35 mouse cellular contexts compared by ENCODE assay signal in genomic region chr15:77127737-77128136, GRCm38 (mm10).
"Had no signal": no experiment of that assay in that cellular context is flagged by ENCODE, and none has a peak within 500 bp of the region (broad histone marks: within the 10 kb centered on the region; RNA-seq: fewer than 3 reads in every experiment).

No protein-coding gene starts in this region.

- H3K4me3 ChIP-seq: heart, embryonic 10.5 days; heart, embryonic 12.5 days; heart, embryonic 13.5 days; heart, embryonic 15.5 days; hindbrain, embryonic 10.5 days; hindbrain, embryonic 12.5 days; hindbrain, embryonic 13.5 days; hindbrain, embryonic 15.5 days; intestine, embryonic 15.5 days; kidney, embryonic 15.5 days; layer of hippocampus, adult 2 months had no signal

- H3K27me3 ChIP-seq: heart, embryonic 12.5 days; heart, embryonic 13.5 days; heart, embryonic 15.5 days; hindbrain, embryonic 12.5 days; hindbrain, embryonic 13.5 days; hindbrain, embryonic 15.5 days; intestine, embryonic 15.5 days; kidney, embryonic 15.5 days had no signal

- H3K9me3 ChIP-seq: heart, embryonic 10.5 days; heart, embryonic 12.5 days; heart, embryonic 13.5 days; heart, embryonic 15.5 days; hindbrain, embryonic 10.5 days; hindbrain, embryonic 12.5 days; hindbrain, embryonic 13.5 days; hindbrain, embryonic 15.5 days; intestine, embryonic 15.5 days; kidney, embryonic 15.5 days had no signal

- H3K4me2 ChIP-seq: heart, embryonic 11.5 days; heart, embryonic 12.5 days; heart, embryonic 13.5 days; heart, embryonic 15.5 days; hindbrain, embryonic 12.5 days; hindbrain, embryonic 13.5 days; hindbrain, embryonic 14.5 days; hindbrain, embryonic 15.5 days; intestine, embryonic 15.5 days; kidney, embryonic 15.5 days had no signal

- H3K9ac ChIP-seq: heart, embryonic 12.5 days; heart, embryonic 13.5 days; heart, embryonic 15.5 days; hindbrain, embryonic 12.5 days; hindbrain, embryonic 13.5 days; hindbrain, embryonic 14.5 days; hindbrain, embryonic 15.5 days; intestine, embryonic 15.5 days; kidney, embryonic 15.5 days had no signal

- ATAC-seq: hindbrain, embryonic 16.5 days; hindbrain, postnatal 0 days; inflammation-experienced regulatory T-cells, adult 6 months; intestine, embryonic 15.5 days; intestine, embryonic 16.5 days; intestine, postnatal 0 days had no signal

- H3K27ac ChIP-seq: heart, embryonic 10.5 days; heart, embryonic 13.5 days; heart, embryonic 15.5 days; hindbrain, embryonic 10.5 days; hindbrain, embryonic 12.5 days; hindbrain, embryonic 13.5 days; hindbrain, embryonic 14.5 days; hindbrain, embryonic 15.5 days; hindbrain, postnatal 0 days; intestine, embryonic 15.5 days; kidney, embryonic 15.5 days; kidney, postnatal 0 days; layer of hippocampus, adult 2 months had no signal

- H3K4me1 ChIP-seq: hindbrain, embryonic 10.5 days; hindbrain, embryonic 12.5 days; hindbrain, embryonic 15.5 days; kidney, embryonic 15.5 days had no signal

- DNase-seq: heart, postnatal 10 days; heart, postnatal 14 days; heart, postnatal 36 days; heart, postnatal 4 days; kidney, adult 11 months; kidney, adult 18-20 months; kidney, adult 2 months; kidney, adult 8-10 months; kidney, adult 9 months; kidney, postnatal 10 days; kidney, postnatal 14 days; kidney, postnatal 25 days; kidney, postnatal 36 days; kidney, postnatal 4 days; layer of hippocampus, adult 9-11 months; layer of hippocampus, postnatal 36 days had no signal
